Mouse (Mus musculus): ENCODE results near the gene Trpm6.

Trpm6 gene

DNA sequence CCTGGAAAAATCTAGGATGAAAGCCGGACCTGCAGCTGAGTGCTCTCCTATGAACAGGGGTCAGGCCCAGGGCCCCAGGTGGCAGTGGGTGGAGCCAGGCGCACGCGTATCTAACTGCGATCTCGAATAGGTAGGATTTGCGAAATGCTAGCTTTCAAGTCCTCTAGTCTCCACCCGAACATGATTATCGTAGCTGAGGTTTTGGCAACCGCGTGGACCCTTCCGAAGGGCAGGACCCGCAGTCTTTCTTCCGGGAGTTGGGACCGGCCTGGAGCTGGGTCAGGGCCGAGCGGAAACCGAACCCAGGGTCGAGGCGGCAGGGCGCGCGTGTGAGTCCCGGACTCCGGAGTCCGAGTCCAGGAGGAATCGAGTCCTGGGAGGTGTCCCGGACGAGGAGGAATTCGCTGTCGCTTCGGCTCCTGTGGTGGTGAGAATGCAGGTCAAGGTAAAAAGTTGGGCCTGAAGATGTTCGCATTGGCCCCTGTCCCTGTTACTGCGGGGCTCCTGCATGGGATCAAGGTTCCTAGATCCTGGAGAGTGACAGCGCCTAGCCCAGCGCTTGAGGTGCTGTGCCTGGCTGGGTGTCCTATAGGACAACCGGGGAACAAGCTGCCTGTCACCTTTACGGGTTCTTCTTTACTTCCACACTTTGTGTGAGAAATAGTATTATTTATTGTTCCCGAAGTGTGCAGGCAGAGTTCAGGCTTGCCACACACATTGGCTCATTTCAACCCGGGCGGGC lies at the start of gene Trpm6:
Gene Trpm6 (plus strand): TSS at position 386 of the 742 bp plus-strand sequence.
- no peak for DNase-seq (ENCODE audit: low read depth, low spot score)

DNA sequence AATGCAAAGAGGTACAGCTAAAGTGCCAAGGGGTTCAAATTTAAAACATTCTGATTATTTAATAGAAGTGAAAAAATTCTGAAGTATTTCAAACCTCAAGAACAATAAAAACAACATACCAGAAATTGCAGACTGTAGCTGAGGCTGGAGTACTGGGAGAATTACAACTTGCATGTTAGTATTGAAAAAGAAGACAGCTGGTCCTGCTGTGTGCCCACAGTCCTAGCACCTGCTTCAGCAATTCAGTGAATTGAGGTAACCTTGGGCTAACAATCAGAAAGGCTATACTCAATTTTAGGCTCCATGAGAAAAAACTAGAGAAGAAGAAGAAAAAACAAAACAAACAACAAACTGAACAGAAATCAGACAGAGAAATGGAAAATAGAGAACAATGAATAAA lies 41.7 kb upstream of the Trpm6 start:
- no peak for DNase-seq (ENCODE audit: low read depth, low spot score)

DNA sequence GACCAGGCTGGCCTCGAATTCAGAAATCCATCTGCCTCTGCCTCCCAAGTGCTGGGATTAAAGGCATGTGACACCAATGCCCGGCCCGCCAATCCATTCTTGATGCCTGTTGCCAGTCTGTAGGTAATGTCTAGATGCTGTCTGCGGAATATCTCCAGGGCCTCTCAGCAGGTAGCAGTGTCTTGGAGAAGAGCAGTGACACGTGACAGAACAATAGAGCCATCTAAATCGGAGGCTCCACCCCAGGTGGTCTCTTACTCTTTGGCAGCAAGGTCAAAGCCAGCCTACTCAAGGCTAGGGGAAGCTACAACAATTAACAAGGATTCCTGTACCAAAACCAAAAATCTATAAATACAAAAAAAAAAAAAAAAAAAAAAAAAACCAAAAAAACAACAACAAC lies 38.9 kb upstream of the Trpm6 start:
- no peak for DNase-seq (ENCODE audit: low read depth, low spot score)

DNA sequence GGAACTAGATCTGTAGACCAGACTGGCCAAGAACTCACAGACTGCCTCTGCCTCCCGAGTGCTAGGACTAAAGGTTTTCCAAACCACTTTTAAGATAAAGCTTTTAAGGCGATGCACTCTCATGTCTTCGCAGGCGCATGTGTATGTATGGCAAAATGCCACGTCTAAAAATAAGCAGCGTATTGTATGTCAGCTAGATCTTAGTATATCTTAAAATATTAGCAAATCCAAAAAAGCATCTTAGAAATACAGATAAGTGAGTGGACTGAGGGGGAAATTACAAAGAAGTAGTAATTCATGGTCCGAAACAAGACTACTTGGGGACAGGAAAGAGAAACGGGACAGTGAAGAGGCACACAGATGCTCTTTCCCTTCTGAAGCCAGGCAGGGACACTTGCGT lies 38.2 kb upstream of the Trpm6 start:
- no peak for DNase-seq (ENCODE audit: low read depth, low spot score)

DNA sequence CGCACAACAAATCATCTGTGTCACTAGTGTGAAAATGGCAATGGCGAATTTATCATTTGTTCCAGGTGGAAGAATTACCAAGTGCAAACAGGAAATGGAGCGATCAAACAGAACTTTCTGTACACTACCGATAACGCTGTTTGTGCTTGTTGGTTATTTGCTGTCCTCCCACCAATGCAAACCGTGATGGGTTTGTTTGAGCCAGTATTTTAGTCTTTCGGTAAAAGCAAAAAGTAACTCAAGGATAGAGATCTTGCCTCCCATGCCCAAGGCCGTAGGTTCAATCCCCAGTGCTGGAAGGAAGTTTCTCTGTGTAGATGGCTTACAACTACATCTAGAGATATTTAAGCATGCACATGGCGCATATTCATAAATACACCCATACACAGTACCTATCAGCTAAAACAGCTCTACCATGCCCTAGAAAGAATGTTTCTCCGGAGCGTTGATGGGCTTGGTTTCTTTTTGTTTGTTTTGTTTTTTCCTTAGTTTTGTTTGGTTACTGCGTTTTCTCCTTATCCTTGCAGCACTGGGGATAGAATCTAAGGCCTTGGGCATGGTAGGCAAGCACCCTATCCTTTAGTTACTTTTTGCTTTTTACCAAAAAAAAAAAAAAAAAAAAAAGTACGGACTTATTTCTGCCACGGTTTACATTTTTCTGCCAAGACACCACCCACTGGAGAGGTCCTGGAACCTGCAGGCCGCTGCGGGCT lies 37.5 kb upstream of the Trpm6 start:
- DNase-seq (ENCODE audit: low read depth, low spot score): no peak

DNA sequence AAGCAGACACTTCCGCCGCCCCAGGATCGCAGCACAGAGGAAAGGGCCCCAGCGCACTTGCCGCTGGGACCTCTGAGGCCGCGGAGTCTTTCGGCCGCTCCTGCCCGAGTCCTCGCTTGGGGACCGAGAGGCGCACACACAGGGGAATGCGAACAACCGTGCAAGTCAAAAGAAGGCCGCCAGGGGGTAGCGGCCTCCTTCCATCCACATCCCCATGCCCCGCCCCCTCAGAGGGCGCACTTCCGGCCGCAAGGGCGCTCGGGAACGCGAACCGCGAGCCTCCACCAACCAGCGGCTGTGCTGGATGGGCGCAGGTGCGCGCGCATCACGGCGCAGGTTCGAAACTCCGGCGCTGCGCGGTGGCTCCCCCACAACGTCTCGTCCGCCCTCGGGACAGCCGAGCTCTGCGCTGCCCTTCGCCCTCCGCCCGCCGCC lies 36.9 kb upstream of the Trpm6 start, which contains the start of gene D030056L22Rik:
Gene D030056L22Rik (plus strand): TSS at position 328 of the 435 bp plus-strand sequence.
- DNase-seq (ENCODE audit: low read depth, low spot score): peak; percentile 95

DNA sequence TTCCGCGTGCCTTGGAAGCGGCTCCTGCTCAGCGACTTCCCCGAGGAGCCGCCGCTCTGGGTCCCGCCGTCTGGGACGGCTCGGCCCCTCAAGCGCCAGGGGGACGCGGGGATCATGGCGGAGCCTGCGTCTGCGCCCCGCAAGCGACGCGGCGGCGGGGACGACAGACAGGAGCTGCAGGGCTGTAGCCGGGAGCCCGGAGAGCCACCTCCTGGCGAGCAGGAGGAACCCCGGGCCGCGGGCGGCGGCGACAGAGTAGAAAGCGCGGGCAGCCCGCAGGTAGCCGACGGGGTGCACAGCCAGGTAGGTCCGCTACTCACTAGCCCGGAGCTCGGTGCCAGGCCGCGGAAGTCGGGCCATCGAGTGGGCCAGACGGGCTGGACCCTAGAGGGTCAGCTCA lies 36.4 kb upstream of the Trpm6 start:
- peak; percentile 36 for DNase-seq (ENCODE audit: low read depth, low spot score)

DNA sequence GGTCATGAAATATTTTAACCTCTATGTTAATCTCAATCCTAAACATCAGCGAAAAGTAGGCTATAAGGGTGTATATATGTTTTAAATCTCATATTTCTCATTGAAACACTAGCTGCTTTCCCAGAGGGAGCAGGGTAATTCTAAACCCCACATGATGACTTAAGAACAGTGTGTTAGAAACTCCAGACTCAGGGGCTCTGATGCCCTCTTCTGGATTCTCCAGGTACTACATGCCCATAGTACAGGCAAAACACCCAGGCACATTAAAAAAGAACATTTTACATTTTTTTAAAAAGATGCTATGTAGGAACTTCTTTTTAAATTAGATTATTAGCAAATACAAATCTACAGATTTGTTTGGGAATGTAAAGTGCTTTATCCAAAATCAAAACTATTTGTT lies 33.4 kb upstream of the Trpm6 start:
- DNase-seq (ENCODE audit: low read depth, low spot score): peak; percentile 63

DNA sequence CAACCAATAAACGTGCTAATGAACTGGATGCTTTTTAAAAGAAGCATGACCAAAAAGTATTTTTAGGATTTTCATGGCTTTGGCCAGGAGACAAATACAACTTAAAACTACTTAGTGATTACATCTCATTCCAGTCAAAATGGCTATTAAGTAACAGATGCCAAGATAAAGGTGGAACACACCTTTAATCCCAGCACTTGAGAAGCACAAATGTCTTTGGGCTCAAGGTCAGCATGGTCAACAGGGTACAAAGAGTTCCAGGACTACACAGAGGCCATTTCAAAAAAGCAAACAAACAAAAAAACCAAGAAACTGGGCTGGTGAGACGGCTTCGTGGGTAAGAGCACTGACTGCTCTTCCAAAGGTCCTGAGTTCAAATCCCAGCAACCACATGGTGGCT lies 29.4 kb upstream of the Trpm6 start:
- no peak for DNase-seq (ENCODE audit: low read depth, low spot score)

DNA sequence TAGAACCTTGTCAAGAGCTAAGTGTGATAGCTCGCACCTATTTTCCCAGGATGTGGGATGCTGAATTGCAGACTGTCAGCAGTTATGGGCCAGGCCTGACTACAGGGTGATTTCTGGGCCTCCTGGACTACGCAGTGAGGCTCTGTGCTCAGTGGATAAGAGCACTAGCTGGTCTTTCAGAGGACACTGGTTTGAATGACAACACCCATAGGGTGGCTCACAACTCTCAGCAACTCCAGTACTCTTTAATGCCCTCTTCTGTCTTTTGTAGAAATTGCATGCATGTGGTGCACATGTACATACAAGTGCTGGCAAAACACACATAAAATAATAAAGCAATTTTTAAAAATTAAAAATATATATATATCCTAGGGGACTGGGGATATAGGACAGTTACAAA lies 24.6 kb upstream of the Trpm6 start:
- DNase-seq (ENCODE audit: low read depth, low spot score): no peak

DNA sequence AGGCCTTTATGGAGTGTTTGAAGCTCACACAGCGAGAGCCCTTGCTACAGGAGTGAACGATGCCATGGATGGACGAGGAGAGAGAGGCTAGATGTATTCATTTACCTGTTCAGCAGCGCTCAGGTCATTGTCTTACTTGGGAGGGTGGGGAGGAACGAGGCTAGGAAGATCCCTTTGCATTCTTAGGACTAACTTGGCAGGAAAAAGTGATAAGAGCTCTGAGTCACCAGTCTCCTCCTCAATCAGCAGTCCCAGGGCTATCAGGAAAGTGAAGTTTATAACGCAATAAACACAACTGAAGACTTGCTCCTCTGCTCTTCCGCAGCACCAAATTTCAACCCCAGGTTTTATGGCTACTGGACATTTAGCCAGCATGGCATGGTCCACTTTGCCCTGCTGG lies 19.5 kb upstream of the Trpm6 start:
- no peak for DNase-seq (ENCODE audit: low read depth, low spot score)

DNA sequence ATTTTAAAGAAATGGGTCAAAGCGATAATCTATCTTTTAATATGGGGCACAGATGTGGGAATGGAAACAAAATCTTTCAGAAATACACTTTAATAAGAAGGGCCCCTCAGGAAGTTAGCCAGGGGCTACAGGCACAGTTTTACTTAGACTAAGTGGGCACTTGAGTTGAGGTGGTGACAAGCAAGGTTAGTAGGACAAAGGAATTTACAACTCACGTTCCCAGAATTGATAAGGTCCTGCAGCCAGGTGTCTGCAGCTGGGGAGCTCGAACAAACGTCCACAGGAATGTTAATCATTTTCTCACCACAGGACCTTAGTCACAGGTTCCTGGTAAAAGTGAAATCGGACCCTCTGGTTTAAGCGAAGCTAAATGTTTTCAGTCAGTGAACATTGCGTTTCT lies 18.7 kb upstream of the Trpm6 start:
- no peak for DNase-seq (ENCODE audit: low read depth, low spot score)

DNA sequence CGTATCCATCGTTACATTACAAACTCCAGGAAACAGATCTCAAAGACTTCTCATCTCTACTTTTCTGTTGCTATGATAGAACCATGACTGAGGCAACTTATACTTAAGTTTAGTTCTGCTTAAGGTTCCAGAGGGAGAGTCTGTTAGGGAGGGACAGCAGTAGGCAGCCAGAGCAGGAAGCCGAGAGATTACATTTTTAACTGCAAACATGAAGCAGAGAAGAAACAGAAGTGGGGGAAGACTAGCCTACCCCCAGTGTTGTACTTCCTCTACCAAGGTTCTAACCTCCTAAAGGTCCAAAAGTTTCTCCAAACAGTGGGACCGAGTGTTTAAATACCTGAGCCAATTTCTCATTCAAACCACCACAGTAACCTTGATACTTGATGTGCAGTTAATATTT lies 13.9 kb upstream of the Trpm6 start:
- no peak for DNase-seq (ENCODE audit: low read depth, low spot score)

DNA sequence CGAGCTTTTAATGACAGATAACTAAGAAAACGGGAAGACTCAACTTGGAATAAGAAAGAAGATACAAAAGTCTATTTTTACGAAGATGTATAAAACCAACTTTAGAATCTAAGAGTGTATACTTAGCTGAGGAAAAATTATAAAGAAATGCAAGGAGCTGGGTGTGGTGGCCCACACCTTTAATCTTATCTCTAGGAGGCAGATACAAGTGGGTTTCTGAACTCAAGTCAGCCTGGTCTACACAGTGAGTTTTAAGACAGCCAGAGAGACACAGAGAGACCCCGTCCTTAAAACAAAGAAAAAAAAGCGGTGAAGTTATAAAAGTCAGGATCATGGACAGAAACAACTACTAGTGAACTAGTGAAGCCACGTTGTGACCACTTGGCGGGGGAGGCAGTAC lies 10.6 kb upstream of the Trpm6 start:
- DNase-seq (ENCODE audit: low read depth, low spot score): no peak

DNA sequence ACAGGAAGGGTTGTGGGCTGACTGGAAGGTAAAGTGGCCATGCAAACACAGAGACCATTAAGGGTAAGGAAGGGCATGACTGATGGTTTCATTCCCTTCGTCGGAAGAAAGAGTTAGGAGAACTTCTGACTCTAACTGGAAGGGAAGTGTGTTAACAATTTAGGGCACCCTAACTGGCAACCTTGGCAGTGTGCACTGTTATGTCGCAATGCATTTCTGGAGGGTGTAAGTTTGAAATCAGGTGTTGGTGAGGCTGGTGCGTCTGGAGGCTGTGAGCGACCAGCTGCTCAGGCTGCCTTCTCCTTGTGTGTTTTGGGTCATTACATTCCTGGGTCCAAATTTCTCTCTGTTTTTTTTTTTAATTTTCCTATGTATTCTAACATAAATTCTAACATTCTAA lies 5.8 kb upstream of the Trpm6 start:
- no peak for DNase-seq (ENCODE audit: low read depth, low spot score)

DNA sequence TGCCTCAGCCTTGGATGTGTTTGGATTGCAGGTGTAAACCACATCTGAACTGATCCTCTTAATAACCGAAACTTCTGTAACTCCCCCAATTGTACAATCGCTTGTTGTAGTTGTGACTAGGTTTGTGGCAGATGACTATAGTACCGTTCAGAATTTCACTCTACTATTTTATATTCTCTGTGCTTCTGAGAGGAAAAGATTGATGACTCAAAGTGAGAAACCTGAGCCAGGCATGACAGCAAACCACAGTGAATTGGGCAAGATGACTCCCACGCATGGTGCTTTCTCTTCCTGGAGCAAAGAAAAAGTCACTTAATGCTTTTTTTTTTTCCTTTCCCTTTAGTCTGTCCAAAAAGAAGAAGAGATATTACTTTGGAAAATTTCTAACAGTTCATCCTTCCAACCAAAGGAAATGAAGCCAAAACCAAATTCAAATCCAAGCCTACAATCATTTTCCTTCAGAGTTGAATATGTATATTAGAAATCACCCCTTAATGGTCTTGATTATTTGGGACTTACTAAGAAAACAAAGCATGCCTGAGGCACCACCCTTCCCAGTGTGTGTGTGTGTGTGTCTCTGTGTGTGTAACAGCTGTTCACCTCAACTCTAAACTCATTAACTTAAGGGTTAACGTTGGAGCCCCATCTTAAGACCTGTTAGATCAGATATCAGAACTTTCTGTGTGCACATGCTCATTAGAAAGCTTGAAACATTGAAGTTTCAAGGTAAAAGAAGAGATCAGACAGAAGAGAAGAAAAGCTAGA lies 3.0 kb upstream of the Trpm6 start:
- DNase-seq (ENCODE audit: low read depth, low spot score): peak; percentile 10

DNA sequence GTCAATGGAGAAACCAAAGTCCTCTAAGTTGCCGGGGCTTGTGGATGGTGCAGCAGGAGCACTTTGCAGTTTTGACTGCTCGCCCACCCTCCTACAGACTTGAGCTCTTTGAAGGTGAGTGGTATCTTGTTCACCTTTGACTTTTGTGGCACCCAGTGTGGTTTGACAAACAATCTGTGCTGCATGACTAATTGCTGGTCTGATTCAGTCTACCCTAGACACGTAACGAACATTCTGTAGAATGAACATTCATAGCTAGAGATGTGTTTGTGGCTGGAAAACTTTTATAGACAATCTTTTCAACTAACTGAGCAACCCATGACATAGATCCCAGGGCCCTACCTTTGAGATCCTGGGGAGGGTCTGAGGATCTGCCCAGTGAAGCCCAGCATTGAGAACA lies 2.4 kb upstream of the Trpm6 start:
- no peak for DNase-seq (ENCODE audit: low read depth, low spot score)

DNA sequence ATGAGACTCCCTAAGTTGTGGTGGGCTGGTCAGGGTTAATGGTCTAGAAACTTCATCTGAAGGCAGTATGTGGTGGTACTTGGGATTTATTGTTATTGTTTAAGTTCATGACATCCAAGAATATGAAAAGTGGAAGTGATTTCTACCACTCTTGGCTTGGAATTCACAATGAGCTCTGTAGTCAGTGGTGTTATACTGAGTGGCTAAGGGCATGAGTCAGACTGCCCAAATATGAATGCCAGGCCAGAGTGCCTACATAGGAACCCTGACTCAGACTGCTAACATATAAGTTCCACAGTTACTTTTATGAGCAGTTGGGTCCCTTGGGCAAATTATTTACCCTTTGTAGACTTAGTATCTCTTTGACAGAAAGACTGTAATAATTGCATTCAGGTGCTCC lies 7.4 kb downstream of the Trpm6 start:
- DNase-seq (ENCODE audit: low read depth, low spot score): no peak

DNA sequence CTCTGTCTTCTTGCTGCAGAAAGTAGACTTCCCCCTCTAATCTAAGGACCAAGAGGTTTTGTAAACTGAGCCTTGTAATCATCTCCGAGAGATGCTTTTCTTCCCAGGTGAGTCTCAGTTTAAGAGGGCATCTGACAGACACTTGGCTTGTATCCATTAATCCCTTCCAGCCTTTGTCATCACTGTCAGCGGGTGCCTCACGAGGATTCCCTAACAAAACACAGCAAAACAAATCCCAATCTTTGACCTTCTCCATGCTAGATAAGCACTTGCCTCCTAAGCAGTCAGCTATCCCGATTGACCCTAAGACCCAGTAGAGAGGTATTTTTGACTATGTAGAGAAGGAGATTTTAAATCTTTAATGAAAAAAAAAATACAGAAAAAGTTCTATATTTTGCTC lies 7.9 kb downstream of the Trpm6 start:
- no peak for DNase-seq (ENCODE audit: low read depth, low spot score)

DNA sequence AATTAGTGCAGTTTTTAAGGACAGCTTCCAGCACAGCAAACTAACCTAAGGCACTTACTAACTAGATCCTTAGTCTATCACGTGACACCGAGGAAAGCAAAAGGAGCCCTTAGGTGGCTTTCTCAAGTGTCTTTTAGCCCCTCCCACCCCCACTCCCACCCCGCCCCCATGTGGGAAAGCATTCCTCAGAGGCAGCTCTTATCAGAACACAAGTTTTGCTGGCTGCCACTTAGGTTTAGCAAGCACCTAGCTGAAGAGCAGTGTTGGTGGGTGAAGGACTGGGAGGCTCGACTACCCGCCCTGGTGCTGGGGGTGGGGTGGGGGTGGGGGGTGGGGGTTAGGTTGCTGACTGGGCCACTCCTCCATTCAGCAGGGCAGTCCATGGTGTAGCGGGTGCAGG lies 8.5 kb downstream of the Trpm6 start:
- DNase-seq (ENCODE audit: low read depth, low spot score): no peak

DNA sequence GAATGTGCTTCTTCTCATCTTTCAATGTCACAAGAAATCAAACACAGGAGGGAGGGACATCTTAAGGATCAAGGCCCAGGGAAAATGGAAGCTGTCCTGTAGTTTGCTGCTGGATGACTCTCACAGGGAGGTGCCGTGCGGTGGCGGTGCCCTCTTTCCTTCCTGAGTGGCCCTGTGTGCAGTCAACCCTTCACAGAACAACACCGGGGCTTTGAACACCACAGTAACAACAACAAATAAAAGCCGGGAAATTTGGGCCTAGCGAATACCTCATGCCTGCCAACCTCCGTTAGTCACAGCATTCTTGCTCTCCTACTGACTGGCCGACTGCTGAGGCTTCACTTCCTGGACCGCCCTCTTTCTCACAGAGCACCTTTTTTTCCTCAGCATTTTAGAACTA lies 9.1 kb downstream of the Trpm6 start:
- DNase-seq (ENCODE audit: low read depth, low spot score): no peak

DNA sequence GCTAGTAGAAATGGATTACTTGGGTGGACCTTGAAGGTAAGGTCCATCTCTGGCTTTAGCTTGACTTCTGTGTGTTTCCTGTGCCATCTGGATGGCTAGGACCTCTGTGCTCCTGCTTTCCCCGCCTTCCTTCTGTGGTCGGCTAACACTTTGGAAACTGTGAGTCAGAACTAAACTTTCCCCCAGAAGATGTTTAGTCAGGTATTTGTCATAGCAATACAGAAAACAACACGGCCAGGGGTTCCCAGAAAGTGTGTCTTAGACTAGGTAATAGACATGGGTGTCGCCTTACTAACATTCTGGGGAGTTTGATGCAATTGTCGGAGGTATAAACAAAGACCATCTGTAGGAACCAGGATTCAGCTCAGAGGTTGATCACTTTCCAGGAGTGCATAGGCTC lies 16.6 kb downstream of the Trpm6 start:
- no peak for DNase-seq (ENCODE audit: low read depth, low spot score)

DNA sequence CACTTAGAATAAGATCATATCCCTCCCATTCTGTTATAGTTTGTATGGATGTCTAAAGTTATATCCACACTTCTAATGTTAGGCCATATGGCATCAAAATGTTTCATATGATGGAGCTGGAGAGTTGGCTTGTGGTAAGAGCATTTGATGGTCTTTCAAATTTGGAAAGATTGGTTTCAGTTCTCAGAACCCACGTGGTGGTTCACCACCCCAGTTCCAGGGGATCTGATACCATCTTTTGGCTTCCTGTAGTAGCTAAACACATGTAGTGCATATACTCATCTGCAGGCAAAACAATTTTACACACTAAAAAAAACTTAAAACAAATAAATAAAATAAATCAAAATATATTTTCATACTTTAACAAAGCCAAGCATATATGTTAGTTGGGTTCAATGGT lies 21.3 kb downstream of the Trpm6 start:
- no peak for DNase-seq (ENCODE audit: low read depth, low spot score)

Measured in skeletal muscle tissue, adult 2 months (tissue).